In the genomic region with DNA sequence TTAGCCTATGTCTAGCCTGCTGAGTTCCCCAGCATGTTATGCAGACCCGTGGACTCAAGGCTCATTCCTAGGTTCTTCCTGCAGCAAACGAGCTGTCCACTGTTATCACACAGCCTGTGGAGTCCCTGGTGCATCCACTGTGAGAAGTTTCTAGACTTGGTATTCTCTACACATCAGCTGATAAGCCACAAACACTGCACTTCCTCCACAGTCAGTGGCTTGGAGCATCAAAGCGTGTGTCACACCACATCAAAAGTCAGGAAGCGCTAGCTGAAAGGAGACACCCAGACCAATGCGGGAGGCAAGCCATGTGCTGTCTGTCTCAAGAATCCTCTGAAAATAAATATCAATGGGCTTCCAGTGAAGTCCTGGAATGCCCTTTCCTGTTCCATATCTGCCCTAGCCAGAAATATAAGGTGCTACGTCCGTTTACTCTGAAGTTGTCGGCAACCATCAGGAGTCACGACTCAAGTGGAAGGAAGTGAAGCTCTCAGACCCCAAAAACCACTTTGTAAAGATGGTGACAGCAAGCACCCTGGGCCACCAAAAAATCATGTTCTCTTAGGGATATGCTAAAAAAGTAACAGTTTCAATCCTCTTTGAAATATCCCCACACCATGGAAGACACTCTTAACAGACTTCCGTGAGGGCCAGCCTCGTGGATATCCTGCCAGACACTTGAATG, we compare ENCODE assay signal across 14 mouse cellular contexts.
A peak's percentile ranks its signal among the peaks of the same experiment; 100 is the strongest.
DNase-seq lines count a peak whose midpoint lies in the region; ATAC-seq and TF ChIP-seq lines count a peak whose summit lies in the region.
"Had no signal": no experiment of that assay in that cellular context is flagged by ENCODE, and none has a peak within 500 bp of the region (broad histone marks: within the 10 kb centered on the region; RNA-seq: fewer than 3 reads in every experiment).

No protein-coding gene starts in this region.

- peak; percentile 60 for ATAC-seq in lung, embryonic 16.5 days (ENCODE audit: low read depth)
- peak; percentile 72 for ATAC-seq in neutrophil, adult 5-6 weeks (ENCODE audit: extremely low read depth, insufficient number of reproducible peaks, low FRiP score, poor library complexity, severe bottlenecking)

- WGBS in lung, embryonic 16.5 days, result 30% methylated on average over 11 of the region's 11 CpGs

- no peak for TF ChIP-seq EP300 in CH12.LX (IDR thresholded peaks at IDR 0.05; ENCODE audit: low read length)

- H3K27ac ChIP-seq in CH12.LX (ENCODE audit: insufficient read depth, low read depth), result no peak overlapping the region
- H3K27ac ChIP-seq in lung, embryonic 16.5 days (ENCODE audit: low read length), result no peak overlapping the region
- H3K27ac ChIP-seq: heart, embryonic 10.5 days; hindbrain, embryonic 15.5 days; limb, embryonic 10.5 days; neural tube, embryonic 13.5 days had no signal

- TF ChIP-seq POLR2A in CH12.LX (IDR thresholded peaks at IDR 0.05; ENCODE audit: low read depth, low read length), result no peak

- no peak overlapping the region for H3K9ac ChIP-seq in CH12.LX (ENCODE audit: insufficient read depth, low read depth)
- no peak overlapping the region for H3K9ac ChIP-seq in lung, embryonic 16.5 days (ENCODE audit: low read length)
- H3K9ac ChIP-seq: hindbrain, embryonic 15.5 days; neural tube, embryonic 13.5 days had no signal

- H3K79me2 ChIP-seq in CH12.LX (replicated peaks; ENCODE audit: control insufficient read depth, extremely low read depth, insufficient read depth, poor library complexity, severe bottlenecking), result no peaks in the 10 kb centered on the region

- H3K9me3 ChIP-seq in CH12.LX (replicated peaks; ENCODE audit: low read length), result no peaks in the 10 kb centered on the region
- no peaks in the 10 kb centered on the region for H3K9me3 ChIP-seq in lung, embryonic 16.5 days (ENCODE audit: control insufficient read depth, low read length)
- H3K9me3 ChIP-seq: heart, embryonic 10.5 days; hindbrain, embryonic 15.5 days; limb, embryonic 10.5 days; neural tube, embryonic 13.5 days had no signal

- peaks cover 3 to 10% of the 10 kb centered on the region in 2 experiments; a peak in 3 of 4 replicates for H3K4me1 ChIP-seq in CH12.LX (ENCODE audit: control insufficient read depth in 1 of 2, insufficient read depth in 2 of 2)
- peaks cover 6% of the 10 kb centered on the region; the same call in 1 of the 2 replicates for H3K4me1 ChIP-seq in lung, embryonic 16.5 days (replicated peaks; ENCODE audit: control insufficient read depth, insufficient read depth, low read length)
- H3K4me1 ChIP-seq: hindbrain, embryonic 15.5 days; neural tube, embryonic 13.5 days had no signal

- no peak overlapping the region for H3K4me3 ChIP-seq in CH12.LX (replicated peaks in 1 of 3; ENCODE audit: low read depth in 2 of 3, low read length in 2 of 3, poor library complexity in 1 of 3)
- H3K4me3 ChIP-seq in lung, embryonic 16.5 days (ENCODE audit: low read length), result no peak overlapping the region
- H3K4me3 ChIP-seq: heart, embryonic 10.5 days; hindbrain, embryonic 15.5 days; limb, embryonic 10.5 days; neural tube, embryonic 13.5 days had no signal

- no peak for TF ChIP-seq CTCF in CH12.LX (conservative IDR thresholded peaks at IDR 0.05 in 1 of 2, IDR thresholded peaks at IDR 0.05 in 1 of 2; ENCODE audit: low read depth in 2 of 2, low read length in 2 of 2)

- no peaks in the 10 kb centered on the region for H3K27me3 ChIP-seq in CH12.LX (replicated peaks)
- H3K27me3 ChIP-seq in lung, embryonic 16.5 days (ENCODE audit: control insufficient read depth, insufficient read depth, low read depth, low read length), result no peaks in the 10 kb centered on the region
- H3K27me3 ChIP-seq: hindbrain, embryonic 15.5 days; neural tube, embryonic 13.5 days had no signal

- H3K36me3 ChIP-seq in CH12.LX (replicated peaks in 1 of 2; ENCODE audit: control insufficient read depth in 1 of 2, insufficient read depth in 1 of 2, low read length in 1 of 2), result no peaks in the 10 kb centered on the region
- no peaks in the 10 kb centered on the region for H3K36me3 ChIP-seq in lung, embryonic 16.5 days (ENCODE audit: control insufficient read depth, insufficient read depth, low read length)
- H3K36me3 ChIP-seq: heart, embryonic 10.5 days; hindbrain, embryonic 15.5 days; limb, embryonic 10.5 days; neural tube, embryonic 13.5 days had no signal

- TF ChIP-seq RAD21 in CH12.LX (IDR thresholded peaks at IDR 0.05; ENCODE audit: low read depth, low read length), result no peak

- dilution Hi-C loops in CH12.LX (cut with MboI; ENCODE audit: extremely low pct_ligation_motif_present, extremely low pct_unique_long_range_greater_than_20kb, low sequenced_read_pairs), result no loop called here

- in situ Hi-C loops in CH12.LX (cut with MboI; ENCODE audit: low pct_ligation_motif_present, low pct_unique_long_range_greater_than_20kb, low sequenced_read_pairs), result no loop called here

- H3K4me2 ChIP-seq in CH12.LX (ENCODE audit: insufficient read depth, low read depth, poor library complexity, severe bottlenecking), result no peak overlapping the region
- no peak overlapping the region for H3K4me2 ChIP-seq in lung, embryonic 16.5 days (ENCODE audit: low read depth, low read length)
- H3K4me2 ChIP-seq: hindbrain, embryonic 15.5 days; midbrain, embryonic 11.5 days; neural tube, embryonic 13.5 days had no signal

- DNase-seq in 416B (ENCODE audit: low read depth) (peak; percentile 1), CH12.LX (ENCODE audit: extremely low read depth) (peak; percentile 14)
- DNase-seq in urinary bladder, adult 2 months (ENCODE audit: low spot score), result no peak
- DNase-seq in layer of hippocampus, postnatal 14 days (ENCODE audit: low spot score in 2 of 2), result no peak
- no peak for DNase-seq in gastrocnemius, postnatal 4 days (ENCODE audit: low spot score in 2 of 2)
- DNase-seq in Muller cell, postnatal 12 days (ENCODE audit: inconsistent ontology term), result no peak
- DNase-seq: cerebellum, adult 11 months had no signal

TF ChIP-seq in CH12.LX, 34 proteins besides CTCF, POLR2A, EP300 and RAD21:
- no peak for TF ChIP-seq HCFC1 (IDR thresholded peaks at IDR 0.05; ENCODE audit: low read depth, low read length)
- TF ChIP-seq IRF4 (IDR thresholded peaks at IDR 0.05; ENCODE audit: low read depth, low read length), result no peak
- TF ChIP-seq ZKSCAN1 (IDR thresholded peaks at IDR 0.05; ENCODE audit: borderline replicate concordance, low read depth, low read length), result no peak
- no peak for TF ChIP-seq GABPA (IDR thresholded peaks at IDR 0.05; ENCODE audit: insufficient replicate concordance, low read depth, low read length)
- TF ChIP-seq TBP (conservative IDR thresholded peaks at IDR 0.05; ENCODE audit: low read depth, low read length), result no peak
- no peak for TF ChIP-seq ZNF384 (IDR thresholded peaks at IDR 0.05; ENCODE audit: low read depth, low read length)

Comparison
In these comparisons a context has a peak if more than half of its experiments do, and no peak if none do; other contexts are left out.
1. DNase-seq: peak in 416B (single experiment) and CH12.LX (single experiment); none in urinary bladder, adult 2 months (single experiment), layer of hippocampus, postnatal 14 days (0 of 2), gastrocnemius, postnatal 4 days (0 of 2) and Muller cell, postnatal 12 days (single experiment).